Mouse (Mus musculus) cerebellum, adult 2 months (tissue): Measurements from ENCODE around the gene Dcbld2.

Experiments used
- CTCF ChIP-seq: fragments of 200-500 bp; IDR thresholded peaks from 2 replicates; pipeline ENCODE4 v1.5.1; 2011; ENCODE audit warnings: low read depth, mild to moderate bottlenecking, control low read depth, low read length, moderate library complexity, borderline replicate concordance; ENCODE audit not compliant: insufficient read depth
- POLR2A ChIP-seq: fragments of 200-500 bp; IDR thresholded peaks from 2 replicates; pipeline ENCODE4 v1.6.1; 2011; ENCODE audit warnings: low read length, control low read depth, borderline replicate concordance; ENCODE audit not compliant: insufficient read depth

DNA sequence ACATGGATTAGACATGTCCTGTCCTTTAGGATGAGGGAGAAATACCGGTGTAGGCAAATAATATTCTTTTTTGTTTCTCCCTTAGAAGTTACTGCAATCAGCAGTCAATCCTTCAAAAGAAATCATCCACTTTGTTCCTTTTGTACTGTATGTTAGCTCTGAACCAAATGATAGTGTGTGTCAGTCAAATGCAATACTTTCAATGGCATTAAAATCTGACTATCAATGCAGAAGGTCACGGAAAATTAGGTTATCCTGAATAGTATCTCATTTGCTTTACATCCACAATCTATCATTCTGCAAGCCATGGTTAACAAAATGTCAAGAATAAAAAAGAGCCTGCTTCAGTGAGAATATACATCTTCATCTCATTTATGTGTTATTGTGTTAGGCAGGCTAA, 7.2 kb upstream of the Dcbld2 start:
- TF ChIP-seq CTCF (no peak), POLR2A (no peak)
